Mouse (Mus musculus) R1 (cell line): ENCODE results near the gene Pspn.

ENCODE experiments used
- DNase-seq: peaks from one replicate; pipeline ENCODE4 v3.0.0-alpha.2; 2018; ENCODE audit warnings: low read depth, low spot score

The Pspn gene

GRCm38 (mm10) chr17:56962642-56963405 is 37.0 kb downstream of the Pspn start:
- DNase-seq, result no peak

DNA sequence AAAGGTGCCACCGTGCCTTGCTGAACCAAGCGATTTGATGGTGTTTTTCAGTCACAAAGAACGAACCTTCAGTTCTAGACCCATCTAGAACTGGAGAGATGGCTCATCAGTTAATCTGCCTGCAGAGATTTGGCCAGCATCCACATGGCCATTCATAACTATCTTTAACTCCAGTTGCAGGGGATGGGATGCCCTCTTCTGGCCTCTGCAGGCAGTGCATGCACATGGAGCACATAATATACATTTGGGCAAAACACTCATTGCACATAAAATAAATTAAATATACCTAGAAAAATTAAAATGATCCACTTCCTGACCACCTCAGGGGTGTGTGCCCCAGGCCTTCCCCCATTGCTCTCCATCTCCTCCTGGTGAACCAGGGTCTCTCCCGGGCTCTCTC is 37.9 kb downstream of the Pspn start:
- peak; percentile 41 for DNase-seq

- no peak for DNase-seq
Observed at GRCm38 (mm10) chr17:56958667-56959066, 41.2 kb downstream of the Pspn start.

GRCm38 (mm10) chr17:56957763-56958429 is 41.9 kb downstream of the Pspn start:
- peak; percentile 75 for DNase-seq

GRCm38 (mm10) chr17:56954871-56955270 is 44.9 kb downstream of the Pspn start:
- no peak for DNase-seq

GRCm38 (mm10) chr17:56952639-56953038 is 47.2 kb downstream of the Pspn start:
- no peak for DNase-seq

- DNase-seq, result peak; percentile 64
Observed at GRCm38 (mm10) chr17:56950915-56951314, 48.9 kb downstream of the Pspn start.
